Mouse (Mus musculus) megakaryocyte, adult 5-6 weeks (primary cell): ENCODE data around the gene Arhgef15. TPM values are rescaled to one million over a fixed set of nuclear protein-coding genes. Genes with fewer than 3 reads are reported as not detected.

Experiments used
- ATAC-seq: 2 replicates; pipeline ENCODE4 v1.8.0; 2016; ENCODE audit warnings: mild to moderate bottlenecking, inconsistent platforms; ENCODE audit not compliant: poor library complexity, severe bottlenecking
- total RNA-seq, 2 experiments: library from RNA; stranded (forward) in 1 of 2; stranded (reverse) in 1 of 2; fragments of 153-499, 151-499 nt in 1 of 2; fragments of 221-1000, 200-1000 nt in 1 of 2; gene quantifications; 2 replicates each; pipeline versions ENCODE4 v1.2.3 to v1.2.4; 2015 to 2017

Arhgef15 gene
- total RNA-seq, 2 experiments from 2014 or later: 0.07 TPM; not detected in 1

DNA sequence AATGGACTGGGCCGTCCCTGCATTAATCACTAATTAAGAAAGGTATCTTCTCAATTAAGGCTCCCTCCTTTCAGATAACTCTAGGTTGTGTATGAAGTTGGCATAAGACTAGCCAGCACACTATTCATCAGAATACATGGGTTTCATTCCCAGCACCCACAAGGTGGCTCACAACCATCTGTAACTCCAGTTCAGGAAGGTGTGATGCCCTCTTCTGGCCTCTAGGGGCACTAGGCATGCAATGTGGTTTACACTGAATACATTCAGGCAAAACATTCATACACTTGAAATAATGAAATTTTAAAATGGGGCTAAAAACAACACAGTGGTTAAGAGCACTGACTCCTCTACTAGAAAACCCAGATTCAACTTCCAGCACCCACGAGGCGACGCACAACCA lies 60.2 kb downstream of the Arhgef15 start:
- peak; percentile 39; the same call in 1 of the 2 replicates for ATAC-seq

DNA sequence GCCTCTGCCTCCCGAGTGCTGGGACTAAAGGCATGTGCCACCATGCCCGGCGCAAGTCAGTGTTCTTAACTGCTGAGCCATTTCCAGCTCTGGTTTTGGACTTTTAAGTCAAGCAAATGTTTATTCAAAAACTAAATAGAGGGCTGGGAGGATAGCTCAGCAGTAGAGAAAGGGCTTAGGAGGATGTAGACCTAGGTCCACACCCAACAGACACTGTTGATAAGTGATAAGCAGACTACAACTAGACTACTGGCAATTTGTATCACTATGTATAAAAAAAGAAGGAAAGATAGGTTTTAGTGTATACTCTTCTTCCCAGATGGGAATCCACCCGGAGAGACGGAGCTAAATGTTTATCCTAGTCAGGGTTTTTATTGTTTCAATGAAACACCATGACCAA lies 61.0 kb downstream of the Arhgef15 start:
- no peak for ATAC-seq

DNA sequence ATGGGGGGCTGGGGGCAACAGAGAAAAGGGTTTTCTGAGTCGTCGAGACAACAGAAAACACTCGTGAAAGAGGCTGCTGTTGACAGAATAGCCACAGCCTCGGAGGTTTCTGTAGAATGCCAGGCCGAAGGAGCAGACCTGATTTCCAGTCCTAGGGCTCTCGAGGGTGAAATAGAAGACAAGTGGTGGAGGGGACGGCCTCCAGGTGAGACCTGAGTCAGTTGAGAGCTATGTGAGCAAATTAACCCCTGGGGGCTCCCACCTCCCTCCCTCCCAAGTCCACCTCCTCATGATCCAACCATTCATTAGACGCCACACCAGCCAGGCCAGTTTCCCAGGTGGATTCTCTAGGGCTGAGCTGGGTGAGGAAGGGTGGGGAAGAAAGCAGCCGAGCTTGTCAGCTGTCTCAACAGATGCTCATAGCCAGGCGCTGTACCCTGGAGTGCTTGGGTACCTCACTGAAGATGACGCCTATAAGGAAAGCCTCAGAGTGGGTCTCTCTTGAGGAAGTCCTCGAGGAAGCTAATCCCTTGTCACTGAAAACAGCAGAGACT lies 63.3 kb downstream of the Arhgef15 start:
- ATAC-seq: no peak

Other genes with a start within 250 kb of the Arhgef15 start
- 48.9 and 53.9 TPM in 2 replicates for gene Ndel1, start 85.6 kb downstream of the Arhgef15 start, total RNA-seq (2015)
- 71.2 and 114 TPM in 2 replicates for gene Ndel1, start 85.6 kb downstream of the Arhgef15 start, total RNA-seq (2017)
- not detected in 2 replicates for gene Rnf222, start 68.9 kb downstream of the Arhgef15 start, total RNA-seq (2015)
- gene Rnf222, start 68.9 kb downstream of the Arhgef15 start, total RNA-seq (2017): not detected in 2 replicates
- gene Rpl26, start 55.9 kb downstream of the Arhgef15 start, total RNA-seq (2015): 2,468 and 2,587 TPM in 2 replicates
- gene Rpl26, start 55.9 kb downstream of the Arhgef15 start, total RNA-seq (2017): 3,510 and 4,069 TPM in 2 replicates
- not detected in 2 replicates for gene Odf4, start 30.4 kb downstream of the Arhgef15 start, total RNA-seq (2015)
- gene Odf4, start 30.4 kb downstream of the Arhgef15 start, total RNA-seq (2017): not detected in 2 replicates
- gene Slc25a35, start 10.7 kb upstream of the Arhgef15 start, total RNA-seq (2015): 6.6 and 7.9 TPM in 2 replicates
- gene Slc25a35, start 10.7 kb upstream of the Arhgef15 start, total RNA-seq (2017): 1.8 and 2.4 TPM in 2 replicates
- gene Rangrf, start 17.7 kb upstream of the Arhgef15 start, total RNA-seq (2015): 10.2 and 13.1 TPM in 2 replicates
- 4.7 and 6.8 TPM in 2 replicates for gene Rangrf, start 17.7 kb upstream of the Arhgef15 start, total RNA-seq (2017)
- 7.3 and 10.3 TPM in 2 replicates for gene Pfas, start 51.0 kb upstream of the Arhgef15 start, total RNA-seq (2015)
- gene Pfas, start 51.0 kb upstream of the Arhgef15 start, total RNA-seq (2017): 7.4 and 10.4 TPM in 2 replicates
- gene Ctc1, start 58.4 kb upstream of the Arhgef15 start, total RNA-seq (2015): 28.0 and 34.5 TPM in 2 replicates
- 15.8 and 20.5 TPM in 2 replicates for gene Ctc1, start 58.4 kb upstream of the Arhgef15 start, total RNA-seq (2017)
- gene Aurkb, start 88.2 kb upstream of the Arhgef15 start, total RNA-seq (2015): 105 and 116 TPM in 2 replicates
- 116 and 125 TPM in 2 replicates for gene Aurkb, start 88.2 kb upstream of the Arhgef15 start, total RNA-seq (2017)
- gene Borcs6, start 102.2 kb upstream of the Arhgef15 start, total RNA-seq (2015): 18.8 and 20.5 TPM in 2 replicates
- 17.7 and 20.2 TPM in 2 replicates for gene Borcs6, start 102.2 kb upstream of the Arhgef15 start, total RNA-seq (2017)
- gene Tmem107, start 113.3 kb upstream of the Arhgef15 start, total RNA-seq (2015): 13.2 and 15.7 TPM in 2 replicates
- 11.4 and 26.6 TPM in 2 replicates for gene Tmem107, start 113.3 kb upstream of the Arhgef15 start, total RNA-seq (2017)
- 53.9 and 66.6 TPM in 2 replicates for gene Vamp2, start 131.0 kb upstream of the Arhgef15 start, total RNA-seq (2015)
- gene Vamp2, start 131.0 kb upstream of the Arhgef15 start, total RNA-seq (2017): 11.2 and 21.8 TPM in 2 replicates
- gene Per1, start 137.7 kb upstream of the Arhgef15 start, total RNA-seq (2015): 6.7 and 12.5 TPM in 2 replicates
- gene Per1, start 137.7 kb upstream of the Arhgef15 start, total RNA-seq (2017): 7.9 and 8.5 TPM in 2 replicates
- gene Hes7, start 162.9 kb upstream of the Arhgef15 start, total RNA-seq (2015): not detected in 2 replicates
- gene Hes7, start 162.9 kb upstream of the Arhgef15 start, total RNA-seq (2017): not detected in 2 replicates
- not detected in 2 replicates for gene 9130213A22Rik, start 165.1 kb upstream of the Arhgef15 start, total RNA-seq (2015)
- gene 9130213A22Rik, start 165.1 kb upstream of the Arhgef15 start, total RNA-seq (2017): not detected in 2 replicates
- 0.18 TPM in 1 of 2 replicates, not detected in the other for gene Aloxe3, start 168.4 kb upstream of the Arhgef15 start, total RNA-seq (2015)
- not detected in 2 replicates for gene Aloxe3, start 168.4 kb upstream of the Arhgef15 start, total RNA-seq (2017)
- gene Alox12b, start 199.5 kb upstream of the Arhgef15 start, total RNA-seq (2015): not detected in 2 replicates
- gene Alox12b, start 199.5 kb upstream of the Arhgef15 start, total RNA-seq (2017): not detected in 2 replicates
- 1.3 and 1.5 TPM in 2 replicates for gene Alox8, start 240.4 kb upstream of the Arhgef15 start, total RNA-seq (2015)
- gene Alox8, start 240.4 kb upstream of the Arhgef15 start, total RNA-seq (2017): 1.8 and 2.0 TPM in 2 replicates